Mouse (Mus musculus): Measurements from ENCODE around the gene Vegfa. TPM values are rescaled to one million over a fixed set of nuclear protein-coding genes. Genes with fewer than 3 reads are reported as not detected.

Gene Vegfa
- polyA plus RNA-seq, 1 experiment from 2014 or later: 3.3 TPM

DNA sequence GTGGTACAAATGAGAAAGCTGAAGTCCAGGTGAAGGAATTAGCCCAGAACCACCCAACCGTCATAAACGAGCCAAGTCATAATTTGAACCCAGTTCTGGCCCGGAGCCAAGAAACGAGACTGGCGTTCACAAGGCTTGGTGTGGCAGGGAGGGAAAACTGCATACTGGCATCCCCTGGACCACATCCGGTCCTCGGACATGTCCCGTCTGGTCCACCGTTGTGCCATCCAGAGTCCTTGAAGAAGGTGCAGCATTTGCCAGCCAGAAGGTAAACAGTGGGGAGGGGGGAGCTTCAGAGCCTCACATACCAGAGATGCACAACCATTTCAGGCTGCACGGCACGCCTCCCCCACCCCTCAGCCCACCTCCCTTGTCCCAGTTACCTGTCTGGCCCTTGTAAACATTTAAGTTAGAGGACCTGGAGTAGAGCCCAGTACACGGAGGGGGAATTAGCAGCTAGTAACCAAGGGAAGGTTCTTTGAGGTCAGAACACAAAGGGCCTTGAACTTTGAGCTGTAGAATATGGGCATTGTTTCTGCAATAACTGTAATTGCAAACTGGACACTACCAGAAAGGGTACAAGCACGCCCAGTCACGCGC is 27.2 kb upstream of the Vegfa start:
- ATAC-seq (ENCODE audit: insufficient number of reproducible peaks, low FRiP score, low TSS enrichment, low read depth) (no peak), DNase-seq (ENCODE audit: low spot score) (no peak)
- peaks cover 8% of the 10 kb centered on the region for H3K4me1 ChIP-seq (ENCODE audit: control insufficient read depth, insufficient read depth, low read length)
- H3K9me3 ChIP-seq (ENCODE audit: control insufficient read depth, low read length): no peaks in the 10 kb centered on the region
- no peaks in the 10 kb centered on the region for H3K36me3 ChIP-seq (ENCODE audit: control insufficient read depth, insufficient read depth, low read length)
- H3K4me2 ChIP-seq (ENCODE audit: low read depth, severe bottlenecking): no peak overlapping the region
- H3K27me3 ChIP-seq (ENCODE audit: control insufficient read depth, insufficient read depth, low read length): no peaks in the 10 kb centered on the region
- no peak overlapping the region for H3K9ac ChIP-seq (ENCODE audit: low read length)
- 86% methylated on average over 15 of the region's 15 CpGs for WGBS
- H3K4me3 ChIP-seq (ENCODE audit: low read depth, low read length): no peak overlapping the region
- no peak overlapping the region for H3K27ac ChIP-seq (replicated peaks; ENCODE audit: low read depth, low read length)

DNA sequence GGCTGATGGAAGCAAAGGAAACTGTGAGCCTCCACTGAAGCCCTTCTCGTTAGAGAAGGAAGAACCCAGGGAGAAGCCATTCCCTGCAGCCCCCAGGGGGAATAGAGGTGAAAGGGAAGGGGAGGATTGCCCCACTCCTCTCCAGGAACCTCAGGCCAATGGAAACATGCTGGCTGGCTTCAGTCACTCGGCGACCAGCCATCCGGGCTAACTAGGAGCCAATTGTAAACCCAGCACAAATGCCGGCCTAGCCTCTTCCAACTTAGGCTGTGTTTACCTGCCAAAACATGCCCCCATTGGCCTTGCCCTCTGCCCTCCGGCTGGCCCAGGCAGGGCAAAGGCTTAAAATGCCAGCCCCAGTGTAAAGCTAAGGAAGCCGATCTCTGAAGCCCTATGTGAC is 24.1 kb upstream of the Vegfa start:
- ATAC-seq (ENCODE audit: insufficient number of reproducible peaks, low FRiP score, low TSS enrichment, low read depth) (no peak), DNase-seq (ENCODE audit: low spot score) (no peak)
- Histone ChIP-seq H3K9ac (ENCODE audit: low read length) (peak overlapping the region; percentile 19; the same call in 1 of the 2 replicates), H3K4me2 (ENCODE audit: low read depth, severe bottlenecking) (no peak overlapping the region), H3K27me3 (ENCODE audit: control insufficient read depth, insufficient read depth, low read length) (no peaks in the 10 kb centered on the region), H3K27ac (replicated peaks; ENCODE audit: low read depth, low read length) (no peak overlapping the region), H3K9me3 (ENCODE audit: control insufficient read depth, low read length) (no peaks in the 10 kb centered on the region), H3K4me3 (ENCODE audit: low read depth, low read length) (no peak overlapping the region), H3K36me3 (ENCODE audit: control insufficient read depth, insufficient read depth, low read length) (no peaks in the 10 kb centered on the region), H3K4me1 (ENCODE audit: control insufficient read depth, insufficient read depth, low read length) (no peaks in the 10 kb centered on the region)
- WGBS: 60% methylated on average over 7 of the region's 7 CpGs

DNA sequence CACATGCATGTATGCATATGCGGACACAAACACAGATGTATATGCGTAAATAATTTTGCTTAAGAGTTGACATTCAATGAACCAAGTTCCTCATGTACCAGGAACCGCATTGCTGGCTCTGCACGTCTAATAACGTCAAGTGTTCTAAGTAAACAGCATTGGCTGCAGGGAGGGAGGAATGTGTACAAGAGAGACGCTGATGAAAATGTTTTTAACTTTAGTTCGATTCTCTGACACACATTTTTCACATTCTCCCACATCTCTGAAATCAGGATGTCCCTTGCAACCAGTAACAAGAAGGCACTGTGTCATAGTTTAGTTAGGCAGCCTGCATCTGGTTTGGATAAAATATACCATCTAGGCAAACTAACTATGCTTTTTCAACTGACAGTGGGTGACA is 23.6 kb upstream of the Vegfa start:
- no peaks in the 10 kb centered on the region for H3K9me3 ChIP-seq (ENCODE audit: control insufficient read depth, low read length)

DNA sequence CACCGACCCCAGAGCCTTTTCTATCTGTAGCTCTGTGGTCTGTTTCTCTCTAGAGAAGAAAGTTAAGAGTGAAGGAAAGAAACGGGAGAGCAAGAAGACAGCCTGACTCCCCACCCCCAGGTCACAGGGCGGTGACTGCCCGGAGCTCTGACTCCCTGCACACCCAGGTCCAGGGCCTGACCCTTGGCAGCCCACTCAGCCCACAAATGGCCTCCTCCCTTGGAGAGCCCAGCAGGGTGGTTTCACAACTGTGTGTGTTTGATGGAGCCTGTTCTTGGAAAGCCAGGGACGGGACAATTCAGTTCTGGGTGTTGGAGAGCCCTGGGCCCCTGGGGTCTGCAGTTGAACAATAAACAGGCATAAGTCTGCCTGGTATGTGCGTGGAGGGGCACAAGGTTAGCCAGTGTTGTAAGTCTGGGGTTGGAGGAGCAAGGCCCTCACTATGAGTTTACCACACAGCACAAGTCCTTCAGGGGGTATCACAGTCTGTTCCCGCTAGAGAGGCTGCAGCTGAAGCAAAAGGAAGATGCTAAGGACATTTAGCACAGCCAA is 21.2 kb upstream of the Vegfa start:
- no peak overlapping the region for H3K27ac ChIP-seq (replicated peaks; ENCODE audit: low read depth, low read length)
- WGBS: 77% methylated on average over 7 of the region's 7 CpGs
- ATAC-seq (ENCODE audit: insufficient number of reproducible peaks, low FRiP score, low TSS enrichment, low read depth): no peak

More for the DNA sequence above, 23.6 kb upstream of the Vegfa start:
- H3K36me3 ChIP-seq (ENCODE audit: control insufficient read depth, insufficient read depth, low read length): no peaks in the 10 kb centered on the region
- 87% methylated on average over 7 of the region's 7 CpGs for WGBS
- no peak overlapping the region for H3K4me2 ChIP-seq (ENCODE audit: low read depth, severe bottlenecking)
- no peaks in the 10 kb centered on the region for H3K4me1 ChIP-seq (ENCODE audit: control insufficient read depth, insufficient read depth, low read length)
- H3K27ac ChIP-seq (replicated peaks; ENCODE audit: low read depth, low read length): no peak overlapping the region
- H3K9ac ChIP-seq (ENCODE audit: low read length): no peak overlapping the region; the same call in 1 of the 2 replicates
- no peaks in the 10 kb centered on the region for H3K27me3 ChIP-seq (ENCODE audit: control insufficient read depth, insufficient read depth, low read length)
- DNase-seq (ENCODE audit: low spot score): no peak
- ATAC-seq (ENCODE audit: insufficient number of reproducible peaks, low FRiP score, low TSS enrichment, low read depth): no peak
- H3K4me3 ChIP-seq (ENCODE audit: low read depth, low read length): no peak overlapping the region

DNA sequence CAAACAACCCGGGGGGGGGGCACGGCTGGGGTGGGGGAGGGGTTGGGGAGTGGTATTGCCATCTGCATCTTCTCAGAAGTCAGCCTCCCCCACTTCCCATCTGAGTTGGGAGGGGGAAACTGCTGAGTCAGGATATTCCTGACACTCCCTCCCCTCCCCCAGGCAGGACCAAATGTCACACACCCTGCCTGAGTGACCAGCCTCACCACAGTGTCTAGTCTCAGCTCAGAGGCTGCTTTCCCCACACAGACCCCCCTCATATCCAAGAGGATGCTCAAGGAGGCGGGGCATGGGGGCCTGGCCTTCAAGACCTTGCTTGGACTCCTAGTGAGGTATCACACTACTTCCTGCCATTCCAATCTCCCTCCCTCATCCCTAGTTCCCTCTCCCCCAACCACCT is 20.0 kb upstream of the Vegfa start:
- Histone ChIP-seq H3K4me1 (ENCODE audit: control insufficient read depth, insufficient read depth, low read length) (0 out of 2 replicates have a peak, but pooled peaks cover 3% of the 10 kb centered on the region), H3K27me3 (ENCODE audit: control insufficient read depth, insufficient read depth, low read length) (no peaks in the 10 kb centered on the region), H3K4me3 (ENCODE audit: low read depth, low read length) (no peak overlapping the region), H3K9ac (ENCODE audit: low read length) (no peak overlapping the region), H3K4me2 (ENCODE audit: low read depth, severe bottlenecking) (no peak overlapping the region), H3K36me3 (ENCODE audit: control insufficient read depth, insufficient read depth, low read length) (no peaks in the 10 kb centered on the region), H3K9me3 (ENCODE audit: control insufficient read depth, low read length) (peaks cover 2% of the 10 kb centered on the region; the same call in 1 of the 2 replicates), H3K27ac (replicated peaks; ENCODE audit: low read depth, low read length) (no peak overlapping the region)
- 41% methylated on average over 3 of the region's 3 CpGs for WGBS
- ATAC-seq (ENCODE audit: insufficient number of reproducible peaks, low FRiP score, low TSS enrichment, low read depth) (no peak), DNase-seq (ENCODE audit: low spot score) (no peak)

More for the DNA sequence above, 21.2 kb upstream of the Vegfa start:
- Histone ChIP-seq H3K27me3 (ENCODE audit: control insufficient read depth, insufficient read depth, low read length) (no peaks in the 10 kb centered on the region), H3K4me1 (ENCODE audit: control insufficient read depth, insufficient read depth, low read length) (0 out of 2 replicates have a peak, but pooled peaks cover 3% of the 10 kb centered on the region), H3K4me2 (ENCODE audit: low read depth, severe bottlenecking) (no peak overlapping the region), H3K4me3 (ENCODE audit: low read depth, low read length) (no peak overlapping the region), H3K9me3 (ENCODE audit: control insufficient read depth, low read length) (no peaks in the 10 kb centered on the region), H3K36me3 (ENCODE audit: control insufficient read depth, insufficient read depth, low read length) (no peaks in the 10 kb centered on the region), H3K9ac (ENCODE audit: low read length) (no peak overlapping the region)
- DNase-seq (ENCODE audit: low spot score): no peak

DNA sequence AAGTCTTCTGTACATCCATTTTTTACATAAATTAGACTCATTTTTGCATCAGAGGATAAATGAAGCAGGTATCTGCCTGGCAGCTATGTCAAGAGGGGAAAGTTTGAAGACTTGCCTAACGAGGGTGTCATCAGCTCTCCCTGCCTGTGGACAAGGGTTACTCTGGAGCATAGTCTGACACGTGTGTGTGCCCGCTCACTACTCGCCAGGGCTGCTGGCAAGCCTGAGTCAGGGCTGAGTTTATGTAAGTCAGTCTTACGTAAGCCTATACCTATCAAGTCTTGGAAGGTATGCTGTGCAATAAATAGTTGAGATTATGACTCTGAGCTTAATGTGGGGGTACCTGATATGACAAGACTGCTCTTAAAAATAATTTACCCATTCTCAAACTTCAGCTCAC is 19.2 kb upstream of the Vegfa start:
- Histone ChIP-seq H3K9me3 (ENCODE audit: control insufficient read depth, low read length) (peaks cover 2% of the 10 kb centered on the region; the same call in 1 of the 2 replicates), H3K27me3 (ENCODE audit: control insufficient read depth, insufficient read depth, low read length) (no peaks in the 10 kb centered on the region), H3K27ac (replicated peaks; ENCODE audit: low read depth, low read length) (no peak overlapping the region), H3K4me1 (ENCODE audit: control insufficient read depth, insufficient read depth, low read length) (0 out of 2 replicates have a peak, but pooled peaks cover 3% of the 10 kb centered on the region), H3K36me3 (ENCODE audit: control insufficient read depth, insufficient read depth, low read length) (no peaks in the 10 kb centered on the region), H3K4me3 (ENCODE audit: low read depth, low read length) (no peak overlapping the region), H3K9ac (ENCODE audit: low read length) (no peak overlapping the region), H3K4me2 (ENCODE audit: low read depth, severe bottlenecking) (no peak overlapping the region)
- ATAC-seq (ENCODE audit: insufficient number of reproducible peaks, low FRiP score, low TSS enrichment, low read depth) (no peak), DNase-seq (ENCODE audit: low spot score) (no peak)
- 80% methylated on average over 5 of the region's 5 CpGs for WGBS

DNA sequence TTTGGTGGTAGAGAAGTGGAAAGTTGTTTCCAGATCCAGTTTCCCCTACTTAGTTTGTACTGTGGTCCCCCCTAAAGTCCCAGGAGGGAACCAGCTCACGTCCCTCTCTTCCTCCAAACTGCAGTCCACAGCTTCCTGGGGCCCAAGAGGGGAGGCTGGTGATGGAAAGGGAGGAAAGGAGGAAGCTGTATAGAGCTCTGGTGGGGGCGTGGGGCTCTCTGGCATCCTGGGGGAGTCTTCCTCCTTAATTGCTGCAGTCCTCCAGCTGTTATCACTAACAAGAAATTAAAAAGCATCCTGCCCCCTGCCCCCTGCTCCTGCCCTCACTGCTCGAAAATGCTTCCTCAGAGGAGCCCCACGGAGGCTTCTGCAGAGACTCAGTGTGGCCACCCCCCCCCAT is 17.4 kb upstream of the Vegfa start:
- H3K9ac ChIP-seq (ENCODE audit: low read length): no peak overlapping the region
- DNase-seq (ENCODE audit: low spot score) (no peak), ATAC-seq (ENCODE audit: insufficient number of reproducible peaks, low FRiP score, low TSS enrichment, low read depth) (no peak)
- WGBS: 32% methylated on average over 4 of the region's 4 CpGs
- 0 out of 2 replicates have a peak, but pooled peaks cover 3% of the 10 kb centered on the region for H3K4me1 ChIP-seq (ENCODE audit: control insufficient read depth, insufficient read depth, low read length)
- no peak overlapping the region for H3K4me2 ChIP-seq (ENCODE audit: low read depth, severe bottlenecking)
- no peak overlapping the region for H3K27ac ChIP-seq (replicated peaks; ENCODE audit: low read depth, low read length)
- H3K9me3 ChIP-seq (ENCODE audit: control insufficient read depth, low read length): peaks cover 2% of the 10 kb centered on the region; the same call in 1 of the 2 replicates
- no peak overlapping the region for H3K4me3 ChIP-seq (ENCODE audit: low read depth, low read length)
- no peaks in the 10 kb centered on the region for H3K36me3 ChIP-seq (ENCODE audit: control insufficient read depth, insufficient read depth, low read length)
- no peaks in the 10 kb centered on the region for H3K27me3 ChIP-seq (ENCODE audit: control insufficient read depth, insufficient read depth, low read length)

DNA sequence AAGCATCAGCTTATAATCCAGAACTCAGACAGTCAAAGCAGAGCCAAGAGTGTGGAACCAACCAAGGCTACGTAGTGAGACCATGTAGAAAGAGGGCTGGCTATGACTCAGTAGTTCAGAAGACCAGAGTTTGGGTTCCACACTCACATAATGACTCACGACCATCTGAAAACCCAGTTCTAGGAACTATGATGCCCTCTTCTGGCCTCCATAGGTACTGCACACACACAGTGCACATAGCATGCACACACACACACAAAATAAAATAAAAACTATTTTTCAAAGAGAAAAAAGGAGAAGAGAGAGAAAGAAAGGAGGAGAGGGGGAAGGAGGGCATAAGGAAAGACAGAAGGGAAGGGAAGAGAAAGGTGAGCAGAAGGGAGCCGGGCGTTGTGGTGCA is 16.0 kb upstream of the Vegfa start:
- no peak overlapping the region for H3K27ac ChIP-seq (replicated peaks; ENCODE audit: low read depth, low read length)
- H3K4me3 ChIP-seq (ENCODE audit: low read depth, low read length): no peak overlapping the region
- DNase-seq (ENCODE audit: low spot score) (no peak), ATAC-seq (ENCODE audit: insufficient number of reproducible peaks, low FRiP score, low TSS enrichment, low read depth) (no peak)
- H3K4me2 ChIP-seq (ENCODE audit: low read depth, severe bottlenecking): no peak overlapping the region
- 0 out of 2 replicates have a peak, but pooled peaks cover 3% of the 10 kb centered on the region for H3K4me1 ChIP-seq (ENCODE audit: control insufficient read depth, insufficient read depth, low read length)
- WGBS: 97% methylated on average over 4 of the region's 4 CpGs
- no peaks in the 10 kb centered on the region for H3K36me3 ChIP-seq (ENCODE audit: control insufficient read depth, insufficient read depth, low read length)
- no peaks in the 10 kb centered on the region for H3K27me3 ChIP-seq (ENCODE audit: control insufficient read depth, insufficient read depth, low read length)
- no peak overlapping the region for H3K9ac ChIP-seq (ENCODE audit: low read length)
- H3K9me3 ChIP-seq (ENCODE audit: control insufficient read depth, low read length): peaks cover 2% of the 10 kb centered on the region; the same call in 1 of the 2 replicates
